Mouse (Mus musculus) thymus, adult 2 months (tissue): ENCODE measurements around the gene Catsperg2. TPM values are rescaled to one million over a fixed set of nuclear protein-coding genes. Genes with fewer than 3 reads are reported as not detected.
"Not testable (repeated sequence)": the region's sequence is repeated elsewhere in the genome, so short reads cannot be mapped to it uniquely, and the experiment has no call there.

Experiments used
- DNase-seq: peaks from one replicate; pipeline ENCODE4 v3.0.0; 2021
- H3K27ac ChIP-seq: fragments of 200-500 bp; 2 replicates; pipeline ENCODE4 v1.5.1; 2012; ENCODE audit warnings: low read length, control low read depth; ENCODE audit not compliant: control insufficient read depth, insufficient read depth
- H3K27me3 ChIP-seq: fragments of 200-500 bp; 2 replicates; pipeline ENCODE4 v1.6.1; 2012; ENCODE audit warnings: mild to moderate bottlenecking, low read length, moderate library complexity, mixed read lengths; ENCODE audit not compliant: control insufficient read depth, insufficient read depth
- H3K36me3 ChIP-seq: fragments of 200-500 bp; 2 replicates; pipeline ENCODE4 v1.6.1; 2012; ENCODE audit warnings: mild to moderate bottlenecking, low read length, moderate library complexity; ENCODE audit not compliant: control insufficient read depth, insufficient read depth
- H3K4me1 ChIP-seq: fragments of 200-500 bp; replicated peaks from 2 replicates; pipeline ENCODE4 v1.6.1; 2012; ENCODE audit warnings: low read length; ENCODE audit not compliant: control insufficient read depth, insufficient read depth
- H3K4me3 ChIP-seq: fragments of 200-500 bp; 2 replicates; pipeline ENCODE4 v1.5.1; 2012; ENCODE audit warnings: mild to moderate bottlenecking, low read length, control low read depth, moderate library complexity; ENCODE audit not compliant: control insufficient read depth, insufficient read depth
- CTCF ChIP-seq: fragments of 200-500 bp; IDR thresholded peaks from 2 replicates; pipeline ENCODE4 v1.5.1; 2012; ENCODE audit warnings: mild to moderate bottlenecking, control low read depth, low read length, moderate library complexity, borderline replicate concordance; ENCODE audit not compliant: control insufficient read depth, poor library complexity, insufficient read depth; ENCODE audit errors: extremely low read depth
- POLR2A ChIP-seq: fragments of 200-500 bp; IDR thresholded peaks from 2 replicates; pipeline ENCODE4 v1.6.1; 2012; ENCODE audit warnings: mild to moderate bottlenecking, low read length, control low read depth, moderate library complexity; ENCODE audit not compliant: control insufficient read depth, poor library complexity, insufficient read depth; ENCODE audit errors: extremely low read depth
- WGBS: fragments of 180-500 bp; shearing (Covaris S2); methylation state at CpG from one replicate; pipeline ENCODE4 v1.1.7; 2018; 5-methylcytosine and 5-hydroxymethylcytosine counted together
- polyA plus RNA-seq: library from polyadenylated mRNA; depleted of rRNA; stranded (reverse); fragments of >200 nt; gene quantifications from 2 replicates; pipeline ENCODE4 v1.2.3, GENCODE M21; 2012; rRNA removed

The Catsperg2 gene
- 0.13 TPM in 1 of 2 replicates, not detected in the other for polyA plus RNA-seq

- not testable (repeated sequence) for H3K4me1 ChIP-seq, H3K27me3 ChIP-seq, H3K36me3 ChIP-seq, H3K4me3 ChIP-seq, DNase-seq, H3K27ac ChIP-seq
- 72% methylated on average over 11 of the region's 11 CpGs for WGBS
Measured at GRCm38 (mm10) chr7:29726860-29727259, at the start of gene Catsperg2. Gene Catsperg2 (minus strand): TSS chr7:29727032.

GRCm38 (mm10) chr7:29776568-29776967 is 49.7 kb upstream of the Catsperg2 start:
- DNase-seq = no peak
- H3K4me1 ChIP-seq = no peaks in the 10 kb centered on the region
- WGBS = 98% methylated on average over 19 of the region's 19 CpGs
- peaks cover 69% of the 10 kb centered on the region for H3K36me3 ChIP-seq
- no peak overlapping the region for H3K27ac ChIP-seq
- TF ChIP-seq POLR2A (no peak), CTCF (no peak)
- H3K4me3 ChIP-seq = no peak overlapping the region
- no peaks in the 10 kb centered on the region for H3K27me3 ChIP-seq

- Histone ChIP-seq H3K27me3 (no peaks in the 10 kb centered on the region), H3K4me3 (no peak overlapping the region), H3K27ac (no peak overlapping the region), H3K36me3 (peaks cover 69% of the 10 kb centered on the region), H3K4me1 (peaks cover 2% of the 10 kb centered on the region; the same call in 1 of the 2 replicates)
- DNase-seq = no peak
- TF ChIP-seq POLR2A = no peak
- no peak for TF ChIP-seq CTCF
- WGBS = 97% methylated on average over 3 of the region's 3 CpGs
Measured at GRCm38 (mm10) chr7:29774371-29774770, 47.5 kb upstream of the Catsperg2 start.

- no peak for DNase-seq
- 97% methylated on average over 7 of the region's 7 CpGs for WGBS
- Histone ChIP-seq H3K4me1 (peaks cover 2% of the 10 kb centered on the region; the same call in 1 of the 2 replicates), H3K36me3 (peaks cover 63% of the 10 kb centered on the region), H3K27ac (no peak overlapping the region), H3K27me3 (no peaks in the 10 kb centered on the region), H3K4me3 (no peak overlapping the region)
- TF ChIP-seq POLR2A (no peak), CTCF (no peak)
Measured at GRCm38 (mm10) chr7:29773503-29773902, 46.7 kb upstream of the Catsperg2 start.

- TF ChIP-seq POLR2A (no peak), CTCF (no peak)
- peaks cover 18% of the 10 kb centered on the region for H3K36me3 ChIP-seq
- peaks cover 7% of the 10 kb centered on the region for H3K4me1 ChIP-seq
- peak overlapping the region; percentile 74 for H3K27ac ChIP-seq
- DNase-seq = no peak
- no peaks in the 10 kb centered on the region for H3K27me3 ChIP-seq
- 2% methylated on average over 10 of the region's 10 CpGs for WGBS
- peak overlapping the region; percentile 81 for H3K4me3 ChIP-seq
Measured at GRCm38 (mm10) chr7:29768980-29769379, 42.1 kb upstream of the Catsperg2 start.

GRCm38 (mm10) chr7:29768090-29768900 is 41.5 kb upstream of the Catsperg2 start, which contains the start of gene Zfp84:
Gene Zfp84 (plus strand): TSS chr7:29768552.
- Histone ChIP-seq H3K27ac (peak within 1 kb of the TSS; percentile 74), H3K4me1 (peaks cover 7% of the 10 kb centered on the region), H3K4me3 (peak within 1 kb of the TSS; percentile 81), H3K36me3 (peaks cover 12% of the 10 kb centered on the region), H3K27me3 (no peaks in the 10 kb centered on the region)
- WGBS = under 1% methylated on average over 32 of the region's 32 CpGs
- DNase-seq = peak; percentile 90
- TF ChIP-seq CTCF (0 out of 2 replicates have a peak, but pooled peaks have one; percentile 40), POLR2A (no peak)
